Mouse (Mus musculus) thymus, postnatal 14 days (tissue): ENCODE measurements around the gene Hexim1.

ENCODE experiments used
- DNase-seq: peaks from one replicate; pipeline ENCODE4 v3.0.0; 2021

Hexim1 gene

DNA sequence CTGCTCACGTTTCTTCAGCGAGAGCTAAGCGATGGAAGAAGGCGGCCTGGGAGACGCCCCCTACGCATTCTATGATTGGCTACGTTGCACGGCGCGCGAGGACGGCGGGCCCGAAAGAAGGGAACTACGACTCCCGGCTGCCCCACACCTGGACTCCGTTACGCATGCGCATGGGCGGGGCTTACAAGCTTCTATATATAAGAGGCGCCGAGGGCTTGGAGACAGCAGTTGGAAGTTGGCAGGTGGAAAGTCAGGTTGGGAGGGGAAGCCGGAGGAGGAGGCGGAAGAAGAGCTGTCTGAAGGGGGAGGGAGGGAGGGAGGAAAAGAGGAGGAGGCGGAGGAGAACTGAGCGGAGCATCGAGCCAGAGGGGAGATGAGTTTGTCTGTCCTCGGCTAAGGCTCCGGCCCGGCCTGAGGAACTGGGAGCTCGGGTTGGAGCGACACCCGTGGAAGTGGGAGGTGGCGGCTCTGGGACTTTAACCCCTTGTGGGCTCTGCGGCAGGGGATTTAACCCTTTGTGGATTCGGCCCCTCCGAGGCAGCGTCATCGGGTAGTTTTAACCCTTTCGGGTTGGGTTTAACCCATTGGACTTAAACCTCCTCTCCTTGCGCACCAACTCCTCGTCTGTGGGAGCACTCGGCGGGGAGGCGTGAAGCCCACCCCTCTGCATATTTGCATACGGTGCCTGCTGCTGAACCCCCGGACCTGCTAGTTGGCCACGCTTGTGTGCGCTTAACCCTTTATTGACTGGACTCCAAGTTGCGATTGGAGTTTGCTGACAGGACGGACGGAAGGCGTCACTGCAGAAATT, at the start of gene Hexim1:
Gene Hexim1, plus strand, starts transcription at position 224 of the 811 bp plus-strand sequence.
- DNase-seq, result peak; percentile 100

DNA sequence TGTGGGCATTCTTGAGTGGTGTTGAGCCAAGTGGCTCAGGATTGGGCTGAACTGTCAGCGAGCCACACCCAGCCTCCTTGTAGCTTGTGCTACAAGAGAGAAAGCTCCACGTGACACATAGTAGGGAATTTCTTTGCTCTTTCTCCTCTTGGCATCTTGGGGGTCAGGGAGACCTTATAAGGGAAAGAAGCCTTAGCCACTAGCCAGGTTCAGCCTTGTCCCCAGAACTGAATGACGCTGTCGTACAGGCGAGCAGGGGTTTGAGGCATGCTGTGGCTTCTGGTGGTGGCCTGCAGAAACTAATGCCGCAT, 49.0 kb upstream of the Hexim1 start:
- no peak for DNase-seq

- no peak for DNase-seq
These were observed 48.5 kb upstream of the Hexim1 start for GRCm38 (mm10) chr11:103067457-103068001.

GRCm38 (mm10) chr11:103068272-103068671, 47.8 kb upstream of the Hexim1 start:
- DNase-seq, result no peak

- no peak for DNase-seq
These were observed 47.1 kb upstream of the Hexim1 start for GRCm38 (mm10) chr11:103068884-103069283.

DNA sequence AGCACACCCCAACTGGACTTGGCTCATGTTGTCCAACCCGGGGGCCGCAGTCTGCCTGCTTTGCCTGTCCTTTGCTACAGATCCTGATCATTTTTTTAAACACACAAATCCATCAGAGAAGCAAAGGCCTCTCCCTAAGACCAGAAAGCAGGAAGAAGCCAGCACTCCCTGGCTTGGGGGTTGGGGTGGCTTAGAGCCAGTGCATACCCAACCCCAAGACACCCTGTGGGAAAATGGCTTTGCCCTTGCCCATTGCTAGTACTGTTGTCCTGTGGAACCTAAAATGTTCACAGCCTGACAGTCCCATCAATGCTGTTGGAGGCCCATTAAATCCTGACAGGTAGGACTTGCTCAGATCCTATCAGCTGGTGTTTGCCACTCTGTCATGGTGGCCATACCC, 46.3 kb upstream of the Hexim1 start:
- DNase-seq, result no peak

DNA sequence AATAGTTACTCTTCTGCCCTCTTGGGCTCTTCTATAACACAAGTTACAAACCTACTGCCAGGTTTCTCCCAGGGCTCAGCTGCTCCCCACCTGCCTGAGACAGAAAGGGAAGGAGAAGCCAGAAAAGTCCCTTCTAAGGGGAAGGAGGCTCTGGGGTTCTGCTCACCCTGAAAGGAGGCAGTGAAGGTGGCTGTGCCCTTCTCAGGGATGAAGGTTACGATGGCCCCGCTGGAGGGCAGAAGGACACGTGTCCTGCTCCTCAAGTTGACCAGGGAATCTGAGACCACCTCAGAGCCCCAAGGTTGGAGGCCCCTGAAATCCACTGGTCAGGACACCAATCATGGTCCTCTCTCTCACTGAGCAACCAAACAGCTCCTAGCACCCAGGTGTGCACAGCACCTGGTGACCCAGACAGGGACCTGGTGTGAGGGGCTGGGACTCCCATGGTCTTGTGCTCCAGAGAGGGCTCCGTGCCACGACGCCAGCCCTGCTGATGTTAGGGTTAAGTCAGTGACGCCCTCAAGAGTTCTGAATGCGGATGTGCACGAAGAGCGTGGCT, 45.6 kb upstream of the Hexim1 start:
- no peak for DNase-seq

DNA sequence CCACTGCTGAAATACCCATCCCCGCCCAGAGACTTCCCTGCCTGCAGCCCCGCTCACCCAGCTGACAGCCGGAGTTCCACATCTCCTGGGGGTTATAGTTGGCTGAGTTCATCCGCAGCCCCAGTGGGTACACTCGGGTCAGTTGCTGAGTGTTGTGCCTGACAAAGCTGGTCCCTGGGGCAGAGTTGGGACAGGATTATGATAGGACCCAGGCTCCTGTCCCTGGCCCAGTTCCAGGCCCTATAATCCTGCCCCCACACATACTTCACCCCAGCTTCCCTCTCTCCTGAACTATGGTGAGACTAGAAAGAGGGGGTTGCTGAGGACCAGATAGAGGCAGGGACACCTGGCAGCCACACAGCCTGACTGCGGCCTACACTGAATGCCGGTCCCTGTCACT, 42.4 kb upstream of the Hexim1 start:
- no peak for DNase-seq

- DNase-seq, result no peak
These were observed 41.8 kb upstream of the Hexim1 start for GRCm38 (mm10) chr11:103074121-103074650.

- no peak for DNase-seq
These were observed 41.2 kb upstream of the Hexim1 start for GRCm38 (mm10) chr11:103074796-103075323.

DNA sequence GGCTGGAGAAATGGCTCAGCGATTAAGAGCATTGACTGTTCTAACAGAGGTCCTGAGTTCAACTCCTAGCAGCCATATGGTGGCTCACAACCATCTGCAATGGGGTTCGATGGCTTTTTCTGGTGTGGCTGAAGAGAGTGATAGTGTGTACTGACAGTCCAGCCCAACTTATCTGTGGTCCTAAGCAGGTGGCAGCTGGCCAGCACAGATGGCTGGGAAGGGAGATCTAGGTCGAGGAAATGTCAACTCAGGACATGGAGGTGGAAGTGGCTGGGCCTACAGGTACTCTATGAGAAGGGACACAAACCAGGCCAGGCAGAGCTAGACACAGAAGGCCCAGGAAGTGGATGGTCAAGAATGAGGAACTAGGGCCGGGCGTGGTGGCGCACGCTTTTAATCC, 40.0 kb upstream of the Hexim1 start:
- DNase-seq, result no peak

DNA sequence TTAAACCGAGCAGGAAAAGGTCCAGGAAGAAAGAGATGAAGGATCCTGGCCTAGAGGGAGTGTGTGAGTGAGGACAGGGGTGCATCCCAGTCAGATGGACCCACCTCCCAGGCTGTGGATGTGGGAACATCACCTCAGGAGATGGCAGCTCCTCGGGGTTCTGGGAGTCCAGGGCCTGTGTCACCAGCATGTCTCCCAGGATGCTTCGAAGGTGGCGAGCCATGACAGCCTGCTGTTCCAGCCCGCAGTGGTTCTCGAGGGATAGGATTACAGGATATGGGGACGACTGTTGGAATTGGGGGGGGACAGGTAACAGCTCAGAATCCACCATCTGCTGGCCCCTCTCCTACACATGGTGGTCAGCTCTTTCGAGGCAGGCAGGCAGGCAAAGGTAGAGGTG, 39.5 kb upstream of the Hexim1 start:
- no peak for DNase-seq

GRCm38 (mm10) chr11:103078131-103078530, 37.9 kb upstream of the Hexim1 start:
- no peak for DNase-seq

DNA sequence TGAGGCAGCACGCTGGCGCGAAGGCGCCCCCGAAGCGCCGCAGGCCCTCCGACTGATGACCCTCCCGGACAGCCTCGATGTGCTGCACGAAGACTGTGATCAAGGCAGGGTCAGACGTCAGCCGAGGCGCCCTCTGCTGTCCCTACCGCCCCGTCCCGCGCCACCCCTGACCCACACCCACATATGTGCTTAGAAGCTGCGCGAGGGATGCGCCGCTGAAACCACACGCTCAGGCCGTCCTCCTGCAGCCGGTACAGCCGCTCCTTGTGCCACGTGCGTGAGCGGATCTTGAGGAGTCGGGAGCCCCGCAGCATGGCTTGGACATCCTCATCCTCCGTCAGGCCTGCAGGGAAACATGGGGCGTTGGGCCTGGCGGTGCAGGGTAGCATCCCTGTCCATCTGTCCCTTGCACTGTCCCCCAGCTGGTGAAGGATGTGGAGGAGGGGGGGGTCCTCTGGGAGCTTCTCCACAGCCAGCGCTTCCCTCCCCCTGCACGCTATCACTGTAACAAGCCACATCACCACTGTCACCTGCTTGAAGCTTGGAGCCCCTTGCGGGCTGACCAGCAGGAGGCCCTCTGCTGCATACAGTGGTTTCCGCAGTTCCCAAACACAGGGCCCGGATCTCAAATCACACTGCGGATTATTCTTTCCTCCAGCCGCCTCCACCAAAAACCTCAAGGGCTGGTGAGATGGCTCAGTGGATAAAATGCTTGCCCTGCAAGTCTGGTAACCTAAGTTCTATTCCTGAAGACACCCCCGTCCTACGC, 35.5 kb upstream of the Hexim1 start:
- peak; percentile 26 for DNase-seq

DNA sequence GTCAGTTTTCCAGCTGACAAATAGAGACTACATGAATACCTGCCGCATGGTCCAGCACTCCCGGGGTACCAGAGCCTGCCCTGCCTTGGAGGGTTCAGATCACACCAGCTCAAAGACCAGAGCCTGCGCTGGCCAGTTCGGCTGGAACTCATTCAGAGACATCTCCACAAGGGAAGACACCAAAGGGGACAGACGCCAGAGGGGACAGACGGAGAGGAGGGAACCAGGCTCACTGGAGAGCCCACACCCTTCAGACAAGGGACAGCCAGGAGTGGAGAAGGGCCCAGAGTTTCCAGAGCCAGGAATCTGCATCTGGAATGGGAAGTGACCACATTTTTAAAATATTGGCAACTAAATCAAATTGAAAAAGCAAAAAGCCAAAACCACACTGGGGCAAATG, 34.4 kb upstream of the Hexim1 start:
- DNase-seq, result no peak

GRCm38 (mm10) chr11:103093306-103093705, 22.7 kb upstream of the Hexim1 start:
- DNase-seq, result no peak

DNA sequence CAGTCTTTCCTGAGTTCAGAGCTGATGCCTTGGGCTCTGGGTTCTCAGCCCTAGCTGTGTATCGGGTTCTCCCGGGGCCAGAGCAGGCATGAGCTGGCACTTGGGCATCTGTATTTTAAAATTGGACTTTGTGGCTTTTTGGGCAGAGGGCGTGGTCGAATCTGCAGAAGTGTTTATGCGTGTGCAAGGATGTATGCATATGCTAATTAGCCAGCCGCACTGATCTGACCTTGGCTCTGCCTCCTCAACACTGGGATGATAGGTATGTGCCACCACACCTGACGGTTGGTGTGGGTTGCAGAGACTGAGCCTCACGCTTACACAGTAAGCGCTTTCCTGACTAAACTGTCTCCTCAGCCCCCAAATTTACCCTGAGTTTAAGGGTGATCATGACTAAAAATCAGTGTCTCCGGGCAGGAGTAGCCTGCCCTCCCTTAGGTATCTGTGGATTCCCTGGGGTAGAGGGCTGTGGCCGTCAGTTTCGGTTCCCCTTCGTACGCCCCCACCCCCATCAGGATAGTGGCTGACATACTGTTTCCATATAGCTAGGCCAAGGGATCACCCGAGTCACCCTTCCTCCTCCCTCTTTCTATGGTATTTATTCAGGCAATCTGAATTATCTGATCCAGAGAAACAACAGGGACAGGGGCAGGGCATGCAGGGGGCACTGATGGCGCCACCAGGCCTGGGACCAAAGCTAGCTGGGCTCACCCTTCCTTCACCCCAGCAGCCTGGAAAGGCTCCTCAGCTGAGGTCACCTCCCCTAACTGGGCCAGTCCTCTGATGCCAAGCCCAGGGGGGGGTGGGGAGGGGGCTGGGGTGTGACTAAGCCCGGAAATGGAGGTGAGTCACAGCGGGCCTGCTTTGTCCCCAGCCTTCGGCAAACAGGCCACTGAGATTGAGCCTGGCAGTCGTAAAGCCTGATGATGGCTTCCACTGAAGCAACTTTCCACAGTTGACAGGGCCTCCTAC, 21.9 kb upstream of the Hexim1 start:
- no peak for DNase-seq

- no peak for DNase-seq
These were observed 20.8 kb upstream of the Hexim1 start for GRCm38 (mm10) chr11:103095107-103095670.

- DNase-seq, result no peak
These were observed 20.2 kb upstream of the Hexim1 start for GRCm38 (mm10) chr11:103095801-103096200.

- no peak for DNase-seq
These were observed 18.8 kb upstream of the Hexim1 start for GRCm38 (mm10) chr11:103096979-103097894.
